Mouse (Mus musculus) heart, postnatal 0 days (tissue): ENCODE measurements at regions not wholly inside any gene's neighbourhood (a gene's known extent, or its start where the extent isn't known, plus 50 kb on each side); places are given as distances from the start of the nearest gene placed in this dataset.

Experiments used
- CTCF ChIP-seq: IDR thresholded peaks from 2 replicates; pipeline ENCODE4 v1.5.1; 2016; ENCODE audit warnings: antibody characterized with exemption, control low read depth, low read depth
- EP300 ChIP-seq: IDR thresholded peaks from 2 replicates; pipeline ENCODE4 v1.6.1; 2016; ENCODE audit warnings: antibody characterized with exemption, low read depth

- no peak for TF ChIP-seq CTCF
- TF ChIP-seq EP300, result no peak
Measured at GRCm38 (mm10) chr12:25344354-25344753, 247.4 kb upstream of the Id2 start.
